Mouse (Mus musculus) G1E (cell line): ENCODE results near the gene Tyro3. TPM values are rescaled to one million over a fixed set of nuclear protein-coding genes. Genes with fewer than 3 reads are reported as not detected.

Experiments used
- ATAC-seq: 2 replicates; pipeline ENCODE4 v1.8.0; 2016; ENCODE audit warnings: mild to moderate bottlenecking; ENCODE audit not compliant: insufficient number of reproducible peaks, poor library complexity, low FRiP score, severe bottlenecking; ENCODE audit errors: extremely low read depth
- DNase-seq: peaks from one replicate; pipeline ENCODE4 v3.0.0; 2012; ENCODE audit warnings: low spot score
- H3K27me3 ChIP-seq: 2 replicates; pipeline ENCODE4 v1.6.1; 2012; ENCODE audit warnings: mild to moderate bottlenecking, low read length, inconsistent platforms; ENCODE audit not compliant: insufficient read depth
- H3K36me3 ChIP-seq: replicated peaks from 2 replicates; pipeline ENCODE3; 2012; ENCODE audit warnings: mild to moderate bottlenecking, inconsistent platforms
- H3K4me1 ChIP-seq: 2 replicates; pipeline ENCODE4 v1.6.1; 2012; ENCODE audit warnings: low read depth, low read length, inconsistent platforms, mixed read lengths; ENCODE audit not compliant: insufficient read depth
- H3K4me3 ChIP-seq: 2 replicates; pipeline ENCODE4 v1.5.1; 2012; ENCODE audit warnings: low read depth, mild to moderate bottlenecking, inconsistent platforms, low read length, moderate library complexity, mixed read lengths
- H3K9me3 ChIP-seq: replicated peaks from 2 replicates; pipeline ENCODE4 v1.6.1; 2012; ENCODE audit warnings: inconsistent platforms
- CTCF ChIP-seq: IDR thresholded peaks from 2 replicates; pipeline ENCODE4 v1.5.1; 2012; ENCODE audit warnings: low read depth, low read length, inconsistent platforms, mixed read lengths
- GATA1 ChIP-seq: IDR thresholded peaks from 2 replicates; pipeline ENCODE4 v1.6.1; 2012; ENCODE audit warnings: borderline replicate concordance, low read length, inconsistent platforms, mixed read lengths
- GATA2 ChIP-seq: IDR thresholded peaks from 2 replicates; pipeline ENCODE4 v1.6.1; 2012; ENCODE audit warnings: low read depth, low read length, inconsistent platforms, borderline replicate concordance
- POLR2AphosphoS5 ChIP-seq: IDR thresholded peaks from 2 replicates; pipeline ENCODE4 v1.6.1; 2012; ENCODE audit warnings: low read depth, low read length, inconsistent platforms; ENCODE audit not compliant: insufficient replicate concordance
- TAL1 ChIP-seq: conservative IDR thresholded peaks from 2 replicates; pipeline ENCODE4 v1.6.1; 2012; ENCODE audit warnings: low read depth, low read length, inconsistent platforms, mixed read lengths
- polyA plus RNA-seq: library from polyadenylated mRNA; stranded (reverse); fragments of >175 nt; gene quantifications from 2 replicates; pipeline ENCODE4 v1.2.3, GENCODE M21; 2012
- total RNA-seq, 2 experiments: library from RNA; stranded (forward) in 1 of 2; stranded (reverse) in 1 of 2; fragments of 200-1000 nt in 1 of 2; fragments of >200 nt in 1 of 2; fragmentation: Nextera tagmentation in 1 of 2; gene quantifications; 2 replicates each; pipeline ENCODE4 v1.2.3; 2014 to 2017

Gene Tyro3
- total and polyA plus RNA-seq, 3 experiments: 0.42 to 1.1 TPM; not detected in 1

- DNase-seq: no peak
- ATAC-seq: no peak
- no peaks in the 10 kb centered on the region for H3K36me3 ChIP-seq
Measured at GRCm38 (mm10) chr2:119843526-119843925, 46.0 kb downstream of the Tyro3 start.

GRCm38 (mm10) chr2:119845882-119846546 is 48.5 kb downstream of the Tyro3 start:
- H3K36me3 ChIP-seq: no peaks in the 10 kb centered on the region
- DNase-seq (no peak), ATAC-seq (no peak)
- TF ChIP-seq GATA2 (no peak), POLR2AphosphoS5 (no peak), CTCF (no peak), GATA1 (no peak), TAL1 (no peak)
- peaks cover 8% of the 10 kb centered on the region for H3K4me1 ChIP-seq
- H3K4me3 ChIP-seq: no peak overlapping the region
- H3K27me3 ChIP-seq: 0 out of 2 replicates have a peak, but pooled peaks cover 4% of the 10 kb centered on the region
- no peaks in the 10 kb centered on the region for H3K9me3 ChIP-seq

More at GRCm38 (mm10) chr2:119843526-119843925, 46.0 kb downstream of the Tyro3 start:
- H3K4me3 ChIP-seq: no peak overlapping the region
- H3K27me3 ChIP-seq: peaks cover 8% of the 10 kb centered on the region; the same call in 1 of the 2 replicates
- no peaks in the 10 kb centered on the region for H3K9me3 ChIP-seq
- TF ChIP-seq TAL1: no peak
- TF ChIP-seq CTCF: no peak
- TF ChIP-seq GATA2: no peak
- no peak for TF ChIP-seq GATA1
- no peak for TF ChIP-seq POLR2AphosphoS5
- H3K4me1 ChIP-seq: peaks cover 8% of the 10 kb centered on the region

GRCm38 (mm10) chr2:119846929-119847328 is 49.4 kb downstream of the Tyro3 start:
- Histone ChIP-seq H3K4me1 (peaks cover 8% of the 10 kb centered on the region), H3K36me3 (no peaks in the 10 kb centered on the region), H3K9me3 (no peaks in the 10 kb centered on the region), H3K4me3 (no peak overlapping the region), H3K27me3 (0 out of 2 replicates have a peak, but pooled peaks cover under 1% of the 10 kb centered on the region)
- DNase-seq (no peak), ATAC-seq (no peak)
- TF ChIP-seq CTCF (no peak), GATA1 (no peak), TAL1 (no peak), GATA2 (no peak)

GRCm38 (mm10) chr2:119853811-119854210 is 56.3 kb downstream of the Tyro3 start:
- DNase-seq: no peak
- Histone ChIP-seq H3K36me3 (no peaks in the 10 kb centered on the region), H3K9me3 (no peaks in the 10 kb centered on the region), H3K4me1 (no peaks in the 10 kb centered on the region), H3K27me3 (no peaks in the 10 kb centered on the region), H3K4me3 (no peak overlapping the region)
- TF ChIP-seq POLR2AphosphoS5 (no peak), CTCF (no peak), GATA1 (no peak), GATA2 (no peak), TAL1 (no peak)
- ATAC-seq: no peak

GRCm38 (mm10) chr2:119855310-119855850 is 57.8 kb downstream of the Tyro3 start:
- Histone ChIP-seq H3K27me3 (no peaks in the 10 kb centered on the region), H3K9me3 (no peaks in the 10 kb centered on the region), H3K4me3 (no peak overlapping the region), H3K4me1 (no peaks in the 10 kb centered on the region), H3K36me3 (no peaks in the 10 kb centered on the region)
- ATAC-seq (no peak), DNase-seq (no peak)
- TF ChIP-seq GATA2 (no peak), CTCF (no peak), TAL1 (no peak), POLR2AphosphoS5 (no peak), GATA1 (no peak)

- no peaks in the 10 kb centered on the region for H3K27me3 ChIP-seq
- no peaks in the 10 kb centered on the region for H3K4me1 ChIP-seq
- DNase-seq (no peak), ATAC-seq (no peak)
- H3K36me3 ChIP-seq: no peaks in the 10 kb centered on the region
- no peak for TF ChIP-seq POLR2AphosphoS5
- no peak for TF ChIP-seq GATA1
- TF ChIP-seq GATA2: no peak
- no peak for TF ChIP-seq TAL1
- no peak for TF ChIP-seq CTCF
- no peak overlapping the region for H3K4me3 ChIP-seq
- no peaks in the 10 kb centered on the region for H3K9me3 ChIP-seq
Measured at GRCm38 (mm10) chr2:119857341-119857740, 59.8 kb downstream of the Tyro3 start.
